Mouse (Mus musculus) cerebellum, adult 8-10 months (tissue): Measurements from ENCODE around the gene Ssxb1.
"Not testable (repeated sequence)": the region's sequence is repeated elsewhere in the genome, so short reads cannot be mapped to it uniquely, and the experiment has no call there.

Source experiments
- DNase-seq: peaks from one replicate; pipeline ENCODE4 v3.0.0; 2022

The Ssxb1 gene

DNA sequence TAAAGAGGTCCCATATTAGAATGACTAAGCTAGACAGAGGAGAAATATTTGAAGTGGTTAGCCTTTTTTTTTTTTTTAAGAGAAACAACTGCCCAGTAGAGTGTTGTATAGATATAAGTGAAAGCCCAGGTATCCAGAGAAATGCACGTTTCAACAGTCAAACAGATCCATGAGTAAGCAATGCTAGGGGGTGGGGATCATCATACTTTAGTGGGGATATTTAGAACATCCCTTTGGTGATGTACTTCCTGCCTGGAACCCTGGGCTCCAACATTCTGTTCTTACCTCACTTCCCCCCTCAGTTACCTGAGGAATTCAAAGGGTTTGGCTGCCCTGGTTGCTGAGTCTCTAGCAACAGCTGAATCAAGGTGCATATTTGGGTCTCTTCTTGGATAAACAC is at the start of gene Ssxb1:
Gene Ssxb1, plus strand, starts transcription at position 301 of the 400 bp plus-strand sequence.
- DNase-seq = not testable (repeated sequence)

DNA sequence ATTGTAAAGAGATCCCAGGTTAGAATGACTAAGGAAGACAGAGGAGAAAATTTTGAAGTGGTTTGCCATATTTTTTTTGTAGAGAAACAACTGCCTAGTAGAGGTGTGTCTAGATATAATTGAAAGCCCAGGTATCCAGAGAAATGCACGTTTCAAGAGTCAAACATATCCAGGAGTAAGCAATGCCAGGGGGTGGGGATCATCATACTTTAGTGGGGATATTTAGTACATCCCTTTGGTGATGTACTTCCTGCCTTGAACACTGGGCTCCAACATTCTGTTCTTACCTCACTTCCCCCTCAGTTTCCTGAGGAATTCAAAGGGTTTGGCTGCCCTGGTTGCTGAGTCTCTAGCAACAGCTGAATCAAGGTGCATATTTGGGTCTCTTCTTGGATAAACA is 46.4 kb upstream of the Ssxb1 start, which contains the start of gene Ssxb9:
Gene Ssxb9, plus strand, starts transcription at position 301 of the 400 bp plus-strand sequence.
- DNase-seq = not testable (repeated sequence)

- DNase-seq = not testable (repeated sequence)
Measured at GRCm38 (mm10) chrX:8461626-8462025, 48.5 kb downstream of the Ssxb1 start, which contains the start of gene Ssxb2. Gene Ssxb2 (minus strand): TSS chrX:8461726.
